Mouse (Mus musculus) kidney, adult 10 weeks (tissue): ENCODE data around the gene Enkur. TPM values are rescaled to one million over a fixed set of nuclear protein-coding genes. Genes with fewer than 3 reads are reported as not detected.

Experiments
- polyA plus RNA-seq: library from polyadenylated mRNA; stranded (reverse); fragments of 350-450 nt; fragmentation: Illumina TruSeq; extraction: RNeasy Lipid Tissue Mini Kit (QIAGEN cat#74804); gene quantifications from one replicate; pipeline ENCODE4 v1.2.3, GENCODE M21; 2014; ENCODE audit warnings: low read depth, low replicate concordance

Gene Enkur
- polyA plus RNA-seq, result 3.1 TPM

DNA sequence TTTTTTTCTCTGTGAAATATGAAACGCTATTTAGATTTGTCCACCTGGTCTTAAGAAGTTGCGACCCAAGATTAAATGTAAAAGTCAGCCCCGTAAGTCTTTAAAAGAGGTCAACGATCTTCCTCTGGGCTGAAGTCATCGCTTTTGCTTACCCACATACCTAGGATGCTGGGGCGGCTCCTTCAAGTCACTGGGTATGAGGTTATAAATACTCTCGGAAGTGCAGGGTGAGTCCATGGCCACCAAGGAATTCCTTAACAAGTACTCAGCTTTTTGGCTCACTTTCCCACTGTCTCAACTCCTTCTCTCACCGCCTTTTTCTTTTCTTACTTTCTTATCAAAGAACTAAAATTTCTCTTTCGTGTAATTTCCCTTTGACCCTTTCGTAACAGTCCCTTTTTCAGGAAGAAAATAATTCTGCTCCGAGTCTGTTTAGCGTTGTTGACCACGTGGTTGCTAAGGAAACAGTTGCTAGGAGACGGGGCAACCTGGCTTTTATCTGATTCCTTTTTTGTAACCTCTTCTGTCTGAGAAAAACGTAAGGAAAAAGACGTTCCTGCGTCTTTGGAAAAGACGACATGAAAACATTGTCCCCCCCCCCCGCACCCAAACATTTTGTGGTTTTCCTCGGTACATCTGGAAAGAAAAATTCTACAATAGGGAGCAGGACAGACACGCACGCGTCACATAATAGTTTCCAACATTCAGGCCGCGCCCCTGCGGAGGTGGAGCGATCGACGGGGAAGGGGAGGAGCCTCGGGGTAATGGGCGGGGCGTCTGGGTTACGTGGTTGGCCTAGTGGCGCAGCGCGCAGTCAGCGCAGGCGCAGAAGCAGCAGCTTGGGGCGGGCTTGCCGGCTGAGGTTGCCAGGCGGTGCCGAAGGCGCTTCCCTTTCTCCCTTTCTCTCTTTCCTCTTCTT, at the start of gene Enkur, which contains the start of gene Thnsl1:
TSS of gene Enkur (minus strand) at position 454 of the 919 bp plus-strand sequence.
TSS of gene Thnsl1 (plus strand) at position 813 of the 919 bp plus-strand sequence.

Other genes starting within 250 kb of the Enkur start
- gene Arhgap21, start 236.5 kb downstream of the Enkur start, polyA plus RNA-seq, result 34.9 TPM
- 13.1 TPM for gene Thnsl1, start 359 bp upstream of the Enkur start, polyA plus RNA-seq
- not detected for gene Gpr158, start 162.2 kb upstream of the Enkur start, polyA plus RNA-seq